Mouse (Mus musculus): ENCODE measurements around the gene Zfp772. TPM values are rescaled to one million over a fixed set of nuclear protein-coding genes. Genes with fewer than 3 reads are reported as not detected.

Zfp772 gene
- total and polyA plus RNA-seq, 3 experiments, result 0.14 to 3.1 (median 1.9) TPM

Other genes starting within 250 kb of the Zfp772 start
- gene Aurkc, start 214.7 kb downstream of the Zfp772 start, total RNA-seq (2014; fragmentation: Nextera tagmentation), result not detected in 2 replicates
- gene Aurkc, start 214.7 kb downstream of the Zfp772 start, total RNA-seq (2017), result not detected in 2 replicates
- gene Aurkc, start 214.7 kb downstream of the Zfp772 start, polyA plus RNA-seq (2012), result not detected in 2 replicates
- 8.5 and 15.0 TPM in 2 replicates for gene Zfp954, start 88.5 kb downstream of the Zfp772 start, total RNA-seq (2014; fragmentation: Nextera tagmentation)
- gene Zfp954, start 88.5 kb downstream of the Zfp772 start, total RNA-seq (2017), result 18.6 and 19.1 TPM in 2 replicates
- gene Zfp954, start 88.5 kb downstream of the Zfp772 start, polyA plus RNA-seq (2012), result 1.9 and 3.4 TPM in 2 replicates
- gene Zfp773, start 73.2 kb downstream of the Zfp772 start, total RNA-seq (2014; fragmentation: Nextera tagmentation), result 10.0 and 15.4 TPM in 2 replicates
- 9.2 and 10.5 TPM in 2 replicates for gene Zfp773, start 73.2 kb downstream of the Zfp772 start, total RNA-seq (2017)
- gene Zfp773, start 73.2 kb downstream of the Zfp772 start, polyA plus RNA-seq (2012), result 0.16 and 0.22 TPM in 2 replicates
- gene Zfp418, start 38.7 kb downstream of the Zfp772 start, total RNA-seq (2014; fragmentation: Nextera tagmentation), result 2.4 and 3.4 TPM in 2 replicates
- 1.9 and 2.1 TPM in 2 replicates for gene Zfp418, start 38.7 kb downstream of the Zfp772 start, total RNA-seq (2017)
- gene Zfp418, start 38.7 kb downstream of the Zfp772 start, polyA plus RNA-seq (2012), result 0.21 and 0.22 TPM in 2 replicates
- gene Vmn2r29, start 37.3 kb upstream of the Zfp772 start, total RNA-seq (2014; fragmentation: Nextera tagmentation), result not detected in 2 replicates
- 0.11 and 0.17 TPM in 2 replicates for gene Vmn2r29, start 37.3 kb upstream of the Zfp772 start, total RNA-seq (2017)
- gene Vmn2r29, start 37.3 kb upstream of the Zfp772 start, polyA plus RNA-seq (2012), result not detected in 2 replicates
- gene Gm45844, start 68.3 kb upstream of the Zfp772 start, total RNA-seq (2014; fragmentation: Nextera tagmentation), result not detected in 2 replicates
- 0.55 and 1.2 TPM in 2 replicates for gene Gm45844, start 68.3 kb upstream of the Zfp772 start, total RNA-seq (2017)
- gene Gm45844, start 68.3 kb upstream of the Zfp772 start, polyA plus RNA-seq (2012), result 0.15 and 0.17 TPM in 2 replicates
- 13.5 and 17.4 TPM in 2 replicates for gene Clcn4, start 90.9 kb upstream of the Zfp772 start, total RNA-seq (2014; fragmentation: Nextera tagmentation)
- gene Clcn4, start 90.9 kb upstream of the Zfp772 start, total RNA-seq (2017), result 34.4 and 34.7 TPM in 2 replicates
- gene Clcn4, start 90.9 kb upstream of the Zfp772 start, polyA plus RNA-seq (2012), result 2.7 and 4.2 TPM in 2 replicates
- gene Vmn2r30, start 127.6 kb upstream of the Zfp772 start, total RNA-seq (2014; fragmentation: Nextera tagmentation), result 0.15 TPM in 1 of 2 replicates, not detected in the other
- gene Vmn2r30, start 127.6 kb upstream of the Zfp772 start, total RNA-seq (2017), result 0.17 and 0.27 TPM in 2 replicates
- not detected in 2 replicates for gene Vmn2r30, start 127.6 kb upstream of the Zfp772 start, polyA plus RNA-seq (2012)
- not detected in 2 replicates for gene Gm45783, start 164.6 kb upstream of the Zfp772 start, total RNA-seq (2014; fragmentation: Nextera tagmentation)
- gene Gm45783, start 164.6 kb upstream of the Zfp772 start, total RNA-seq (2017), result not detected in 2 replicates
- gene Gm45783, start 164.6 kb upstream of the Zfp772 start, polyA plus RNA-seq (2012), result 0.16 and 0.25 TPM in 2 replicates
- gene Vmn2r31, start 189.7 kb upstream of the Zfp772 start, total RNA-seq (2014; fragmentation: Nextera tagmentation), result not detected in 2 replicates
- gene Vmn2r31, start 189.7 kb upstream of the Zfp772 start, total RNA-seq (2017), result 0.17 and 0.33 TPM in 2 replicates
- not detected in 2 replicates for gene Vmn2r31, start 189.7 kb upstream of the Zfp772 start, polyA plus RNA-seq (2012)

Measured in G1E (cell line).